Mouse (Mus musculus) bone marrow, adult 2 months (tissue): ENCODE results near the gene Fam189b.

ENCODE experiments used
- CTCF ChIP-seq: fragments of 200-500 bp; IDR thresholded peaks from 2 replicates; pipeline ENCODE4 v1.5.1; 2011; ENCODE audit warnings: low read length, control low read depth; ENCODE audit not compliant: control insufficient read depth, insufficient read depth
- POLR2A ChIP-seq: fragments of 200-500 bp; IDR thresholded peaks from 2 replicates; pipeline ENCODE4 v1.6.1; 2011; ENCODE audit warnings: low read depth, mild to moderate bottlenecking, control low read depth, low read length, borderline replicate concordance; ENCODE audit not compliant: control insufficient read depth

GRCm38 (mm10) chr3:89148567-89148966 lies 34.4 kb upstream of the Fam189b start:
- TF ChIP-seq CTCF = no peak
- TF ChIP-seq POLR2A = no peak
